Mouse (Mus musculus) embryo, embryonic 9.5 days (tissue): Measurements from ENCODE around the gene Fem1b.
"Not testable (repeated sequence)": the region's sequence is repeated elsewhere in the genome, so short reads cannot be mapped to it uniquely, and the experiment has no call there.

Experiments used
- DNase-seq: peaks from one replicate; pipeline ENCODE4 v3.0.0-alpha.2; 2017; ENCODE audit errors: extremely low spot score

Gene Fem1b

GRCm38 (mm10) chr9:62811516-62812121, at the start of gene Fem1b:
Gene Fem1b (minus strand): TSS chr9:62811934.
- DNase-seq, result peak; percentile 96

GRCm38 (mm10) chr9:62860866-62861265, 49.1 kb upstream of the Fem1b start:
- DNase-seq, result no peak

- not testable (repeated sequence) for DNase-seq
These were observed 48.4 kb upstream of the Fem1b start for GRCm38 (mm10) chr9:62860102-62860501.

GRCm38 (mm10) chr9:62858266-62859019, 46.7 kb upstream of the Fem1b start:
- DNase-seq, result peak; percentile 22

- DNase-seq, result peak; percentile 51
These were observed 46.1 kb upstream of the Fem1b start, which contains the start of gene Calml4 for GRCm38 (mm10) chr9:62857719-62858261. Gene Calml4 (plus strand): TSS chr9:62858080.

- no peak for DNase-seq
These were observed 45.5 kb upstream of the Fem1b start for GRCm38 (mm10) chr9:62857216-62857615.

- DNase-seq, result no peak
These were observed 42.7 kb upstream of the Fem1b start for GRCm38 (mm10) chr9:62854483-62854882.

GRCm38 (mm10) chr9:62851571-62851970, 39.8 kb upstream of the Fem1b start:
- DNase-seq, result no peak

GRCm38 (mm10) chr9:62848641-62849040, 36.9 kb upstream of the Fem1b start:
- no peak for DNase-seq

GRCm38 (mm10) chr9:62847694-62848093, 36.0 kb upstream of the Fem1b start:
- DNase-seq, result peak; percentile 86

- DNase-seq, result no peak
These were observed 32.7 kb upstream of the Fem1b start for GRCm38 (mm10) chr9:62844461-62844860.

- no peak for DNase-seq
These were observed 31.8 kb upstream of the Fem1b start for GRCm38 (mm10) chr9:62843356-62844024.

GRCm38 (mm10) chr9:62839172-62839770, 27.5 kb upstream of the Fem1b start:
- DNase-seq, result no peak

GRCm38 (mm10) chr9:62838506-62839171, 26.9 kb upstream of the Fem1b start, which contains the start of gene Cln6:
Gene Cln6 (plus strand): TSS chr9:62838785.
- DNase-seq, result peak; percentile 90

- no peak for DNase-seq
These were observed 26.4 kb upstream of the Fem1b start for GRCm38 (mm10) chr9:62838146-62838505.

GRCm38 (mm10) chr9:62837611-62838010, 25.9 kb upstream of the Fem1b start:
- DNase-seq, result no peak

- no peak for DNase-seq
These were observed 24.1 kb upstream of the Fem1b start for GRCm38 (mm10) chr9:62835705-62836446.

GRCm38 (mm10) chr9:62834906-62835305, 23.2 kb upstream of the Fem1b start:
- DNase-seq, result no peak

GRCm38 (mm10) chr9:62829877-62830276, 18.1 kb upstream of the Fem1b start:
- no peak for DNase-seq

- peak; percentile 99 for DNase-seq
These were observed 16.9 kb upstream of the Fem1b start for GRCm38 (mm10) chr9:62828662-62829086.
